Mouse (Mus musculus) embryo, embryonic 10.5 days (tissue): ENCODE data around the gene Zfp217.

Experiments
- DNase-seq: peaks from one replicate; pipeline ENCODE4 v3.0.0-alpha.2; 2015; ENCODE audit warnings: low spot score

The Zfp217 gene

DNA sequence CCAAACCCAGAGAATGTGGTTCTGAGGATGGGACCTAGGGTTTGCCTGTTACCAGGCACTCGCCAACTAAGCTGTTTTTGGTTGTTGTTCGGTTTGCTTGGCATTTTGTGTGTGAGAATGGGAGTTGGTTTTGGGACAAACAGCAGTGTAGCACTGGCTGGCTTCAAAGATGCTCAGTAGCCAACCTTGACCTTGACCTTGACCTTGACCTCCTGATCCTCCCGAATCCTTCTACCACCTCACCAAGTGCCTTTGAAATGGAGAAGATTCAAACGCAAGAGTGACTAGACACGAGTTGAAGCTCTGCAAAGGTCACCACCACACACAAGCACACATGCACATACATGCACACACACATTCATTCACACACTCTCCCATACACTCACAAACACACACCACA lies 44.6 kb downstream of the Zfp217 start:
- DNase-seq = no peak

DNA sequence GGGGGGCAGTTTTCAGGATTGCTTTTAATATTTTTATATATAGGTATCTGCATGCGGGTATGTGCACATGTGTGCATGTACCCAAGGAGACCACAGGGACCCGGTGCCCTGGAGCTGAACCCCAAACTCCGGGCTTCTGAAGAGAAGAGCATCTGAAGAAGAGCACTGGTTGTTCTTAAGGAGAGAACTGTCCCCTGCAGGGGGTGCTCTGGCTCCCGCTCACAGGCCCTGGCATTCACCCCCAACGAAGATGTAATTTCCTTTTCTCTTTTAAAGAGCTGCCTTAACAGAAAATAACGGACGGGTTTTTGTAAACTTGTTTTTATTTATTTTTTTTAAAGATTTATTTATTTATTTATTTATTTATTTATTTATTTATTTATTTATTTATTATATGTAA lies 46.0 kb downstream of the Zfp217 start:
- DNase-seq = no peak

DNA sequence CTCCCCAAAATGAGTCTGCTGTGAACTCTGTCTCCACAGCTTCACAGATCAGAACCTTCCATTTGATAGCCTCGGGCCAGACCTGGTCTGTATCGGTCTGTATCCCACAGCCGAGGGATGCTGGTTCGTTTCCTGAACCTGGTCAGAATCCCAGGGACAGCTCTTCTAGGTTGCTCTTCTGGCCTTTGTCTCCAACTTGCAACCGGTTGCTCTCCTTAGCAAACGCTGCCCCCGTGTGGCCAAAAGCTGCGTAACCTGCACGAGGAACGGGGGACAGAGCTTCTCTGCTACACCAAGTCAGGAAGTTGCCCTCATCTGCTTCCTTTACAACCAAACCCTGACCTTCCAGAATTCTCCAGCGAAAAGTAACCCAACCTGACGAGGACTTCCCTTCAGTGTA lies 46.8 kb downstream of the Zfp217 start:
- DNase-seq = peak; percentile 93

- no peak for DNase-seq
Observed at GRCm38 (mm10) chr2:170094871-170095270, 53.0 kb downstream of the Zfp217 start.

DNA sequence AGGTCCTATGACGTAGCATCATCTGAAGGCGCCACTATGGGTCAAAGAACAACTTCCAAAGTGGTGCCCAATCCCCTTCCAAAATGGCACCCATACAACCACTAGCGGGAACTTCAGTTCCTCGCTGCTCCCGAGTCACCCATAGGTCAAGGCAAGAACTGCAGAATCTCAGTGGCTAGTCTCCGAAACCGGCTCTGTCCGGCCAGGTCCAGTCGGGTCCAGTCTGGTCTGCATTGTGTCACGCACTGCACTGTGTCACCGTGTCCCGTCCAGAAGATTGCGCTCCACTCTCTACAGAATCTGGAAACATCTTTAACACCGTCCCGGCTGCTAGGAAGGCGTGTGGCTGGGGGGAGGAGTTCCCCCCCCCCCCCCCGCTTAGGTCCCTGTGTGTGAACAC lies 53.7 kb downstream of the Zfp217 start:
- DNase-seq = no peak

DNA sequence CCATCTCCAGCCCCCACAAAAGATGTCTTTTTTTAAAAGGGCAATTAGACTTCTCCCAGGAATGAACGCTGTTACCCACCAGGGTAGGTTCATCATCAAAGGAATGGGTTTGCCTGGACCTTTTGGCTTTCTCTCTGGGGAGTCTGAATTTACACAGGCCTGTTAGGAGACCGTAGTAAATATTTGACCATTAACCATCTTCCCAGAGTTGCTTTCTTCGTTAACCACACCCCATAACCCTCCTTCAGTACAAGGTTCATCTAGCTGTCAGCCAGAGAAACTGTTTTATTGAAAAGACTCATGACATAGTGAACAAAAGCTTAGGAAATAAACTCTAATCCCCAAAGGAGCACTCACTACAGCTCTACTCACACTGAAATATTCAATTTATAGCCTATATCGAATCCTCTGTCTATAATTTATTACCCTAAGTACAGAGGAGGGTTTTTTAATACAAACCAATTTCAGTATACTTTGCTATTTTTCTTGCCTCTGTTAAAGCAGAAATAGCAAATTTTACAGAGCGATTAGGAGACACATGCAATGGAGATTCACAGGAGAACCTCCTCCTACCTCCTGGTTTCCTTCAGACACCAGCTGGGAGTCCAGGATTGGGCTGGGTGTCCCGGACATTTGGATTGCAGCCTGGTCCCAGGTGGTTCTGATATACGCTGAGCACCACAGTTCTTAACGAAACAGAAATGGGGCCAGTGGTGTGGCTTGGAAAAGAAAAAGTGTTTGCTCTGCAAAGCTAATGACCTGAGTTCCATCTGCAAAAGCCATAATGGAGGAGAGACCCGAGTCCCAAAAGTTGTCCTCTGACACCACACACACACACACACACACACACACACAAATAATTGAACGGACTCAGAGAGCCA lies 56.1 kb downstream of the Zfp217 start:
- no peak for DNase-seq

GRCm38 (mm10) chr2:170078442-170079017 lies 69.4 kb downstream of the Zfp217 start:
- DNase-seq = peak; percentile 39

GRCm38 (mm10) chr2:170078041-170078440 lies 69.9 kb downstream of the Zfp217 start:
- DNase-seq = no peak

- DNase-seq = no peak
Observed at GRCm38 (mm10) chr2:170076941-170077490, 70.9 kb downstream of the Zfp217 start.

GRCm38 (mm10) chr2:170070641-170071241 lies 77.2 kb downstream of the Zfp217 start:
- DNase-seq = peak; percentile 70

- DNase-seq = no peak
Observed at GRCm38 (mm10) chr2:170069976-170070375, 77.9 kb downstream of the Zfp217 start.

DNA sequence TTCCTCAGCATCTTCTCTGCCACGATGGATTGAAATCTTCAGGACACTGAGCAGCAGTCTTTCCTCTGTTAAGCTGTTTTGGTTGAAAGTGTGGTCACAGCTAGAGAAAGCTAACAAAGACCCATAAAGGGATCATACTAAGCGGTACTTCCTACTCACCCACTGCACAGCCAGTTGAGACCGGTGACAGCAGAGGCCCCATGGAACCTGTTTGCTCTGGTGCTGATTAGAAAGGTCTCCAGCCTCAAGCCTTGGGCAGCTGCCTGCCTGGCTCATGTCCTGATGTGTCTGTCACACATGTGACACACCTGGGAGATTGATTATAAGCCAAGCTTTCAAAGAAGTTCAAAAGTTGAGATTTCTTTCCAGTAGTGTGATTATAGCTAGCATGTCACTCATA lies 85.5 kb downstream of the Zfp217 start:
- no peak for DNase-seq

DNA sequence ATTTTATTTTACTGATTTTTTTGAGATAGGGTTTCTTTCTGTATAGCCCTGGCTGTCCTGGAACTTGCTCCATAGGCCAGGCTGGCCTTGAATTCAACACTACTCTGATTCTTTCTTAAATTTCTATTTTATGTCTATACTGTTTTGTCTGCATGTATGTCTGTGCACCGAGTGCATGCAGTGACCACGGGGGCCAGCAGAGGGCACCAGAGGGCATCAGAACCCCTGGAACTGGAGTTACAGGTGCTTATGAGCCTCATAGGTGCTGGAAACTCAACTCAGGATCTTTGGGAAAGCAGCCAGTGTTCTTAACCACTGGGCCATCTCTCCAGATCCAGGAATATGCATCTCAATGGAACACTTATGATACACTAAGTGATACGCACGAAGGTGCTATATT lies 87.8 kb downstream of the Zfp217 start:
- no peak for DNase-seq

DNA sequence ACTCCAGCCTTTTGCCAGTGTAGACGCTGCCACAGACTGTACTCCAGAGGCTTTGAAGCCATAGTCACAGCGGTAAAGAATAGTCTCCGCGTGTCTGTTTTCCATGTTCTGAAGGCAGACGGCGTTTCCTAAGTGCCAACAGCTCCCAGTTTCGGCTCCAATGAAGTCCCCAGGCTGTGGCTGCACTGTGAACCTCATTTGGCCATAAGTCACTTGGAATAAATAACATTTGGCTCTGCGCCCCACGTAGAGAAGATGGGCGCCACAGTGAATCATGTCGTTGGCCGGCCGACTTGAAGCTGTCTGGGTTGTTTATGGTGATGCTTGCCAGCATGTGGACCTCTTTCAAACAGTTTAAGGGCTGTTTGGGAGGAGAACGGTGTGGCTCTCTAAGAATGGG lies 89.1 kb downstream of the Zfp217 start:
- no peak for DNase-seq
